Mouse (Mus musculus) G1E (cell line): ENCODE measurements around the gene Sun2.

Experiments used
- CTCF ChIP-seq: IDR thresholded peaks from 2 replicates; pipeline ENCODE4 v1.5.1; 2012; ENCODE audit warnings: low read depth, low read length, inconsistent platforms, mixed read lengths
- GATA1 ChIP-seq: IDR thresholded peaks from 2 replicates; pipeline ENCODE4 v1.6.1; 2012; ENCODE audit warnings: borderline replicate concordance, low read length, inconsistent platforms, mixed read lengths
- GATA2 ChIP-seq: IDR thresholded peaks from 2 replicates; pipeline ENCODE4 v1.6.1; 2012; ENCODE audit warnings: low read depth, low read length, inconsistent platforms, borderline replicate concordance
- POLR2AphosphoS5 ChIP-seq: IDR thresholded peaks from 2 replicates; pipeline ENCODE4 v1.6.1; 2012; ENCODE audit warnings: low read depth, low read length, inconsistent platforms; ENCODE audit not compliant: insufficient replicate concordance
- TAL1 ChIP-seq: conservative IDR thresholded peaks from 2 replicates; pipeline ENCODE4 v1.6.1; 2012; ENCODE audit warnings: low read depth, low read length, inconsistent platforms, mixed read lengths

DNA sequence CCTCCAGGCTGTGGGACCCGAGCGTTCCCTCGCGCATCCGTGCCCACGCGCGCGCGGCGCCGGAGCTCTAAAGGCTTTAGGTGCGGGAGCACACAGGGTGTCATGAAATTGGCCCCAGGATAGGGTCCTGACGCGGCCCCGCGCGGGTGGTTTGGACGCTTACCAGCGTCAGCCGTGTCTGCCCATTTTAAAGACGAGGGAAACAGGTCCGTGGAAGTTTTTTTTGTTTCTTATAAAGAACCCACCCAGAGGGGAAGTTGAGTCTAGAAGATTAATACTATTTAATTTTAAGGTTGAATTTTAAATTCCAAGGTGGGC lies 329 bp upstream of the Sun2 start:
- TF ChIP-seq GATA1: no peak
- no peak for TF ChIP-seq TAL1
- TF ChIP-seq CTCF: no peak
- no peak for TF ChIP-seq POLR2AphosphoS5
- no peak for TF ChIP-seq GATA2
